Mouse (Mus musculus) C2C12 (cell line): Measurements from ENCODE around the gene Rc3h2.

ENCODE experiments used
- CTCF ChIP-seq: IDR thresholded peaks from one replicate; pipeline ENCODE4 v1.5.1; 2011; ENCODE audit not compliant: control insufficient read depth, insufficient read depth, insufficient read length
- MYOG ChIP-seq: IDR thresholded peaks from one replicate; pipeline ENCODE4 v1.6.1; 2011; ENCODE audit not compliant: control insufficient read depth, insufficient read length; ENCODE audit errors: extremely low read depth

- TF ChIP-seq CTCF (no peak), MYOG (no peak)
Measured at GRCm38 (mm10) chr2:37452376-37452760, 29.7 kb upstream of the Rc3h2 start.
